Mouse (Mus musculus): ENCODE data around the gene Popdc2. TPM values are rescaled to one million over a fixed set of nuclear protein-coding genes. Genes with fewer than 3 reads are reported as not detected.

Gene Popdc2
- total and polyA plus RNA-seq, 2 experiments from 2014 or later: 675 to 982 TPM

GRCm38 (mm10) chr16:38368336-38368735, 6.3 kb downstream of the Popdc2 start:
- no peak overlapping the region for H3K9ac ChIP-seq (replicated peaks; ENCODE audit: low read depth, low read length)
- TF ChIP-seq CTCF (IDR thresholded peaks at IDR 0.05; ENCODE audit: low read depth) (no peak), EP300 (IDR thresholded peaks at IDR 0.05; ENCODE audit: low read depth) (no peak)
- no peak for DNase-seq (ENCODE audit: low spot score)
- peaks cover 49% of the 10 kb centered on the region for H3K36me3 ChIP-seq (replicated peaks; ENCODE audit: control insufficient read depth, insufficient read depth, low read length)
- H3K27me3 ChIP-seq (ENCODE audit: control insufficient read depth, insufficient read depth, low read length): no peaks in the 10 kb centered on the region
- 14% methylated on average over 10 of the region's 10 CpGs for WGBS
- no peaks in the 10 kb centered on the region for H3K9me3 ChIP-seq (replicated peaks; ENCODE audit: control insufficient read depth, low read length)
- H3K27ac ChIP-seq (ENCODE audit: low read depth): no peak overlapping the region
- peak; percentile 12; the same call in 1 of the 2 replicates for ATAC-seq (ENCODE audit: insufficient read depth, low read depth)
- H3K4me2 ChIP-seq (ENCODE audit: low read depth, low read length): peak overlapping the region; percentile 54
- peaks cover 26% of the 10 kb centered on the region for H3K4me1 ChIP-seq (ENCODE audit: control insufficient read depth, insufficient read depth)
- H3K4me3 ChIP-seq (ENCODE audit: low read depth, low read length): peak overlapping the region; percentile 22

- Histone ChIP-seq H3K9ac (replicated peaks; ENCODE audit: low read depth, low read length) (no peak overlapping the region), H3K36me3 (replicated peaks; ENCODE audit: control insufficient read depth, insufficient read depth, low read length) (peaks cover 55% of the 10 kb centered on the region)
- 46% methylated on average over 7 of the region's 7 CpGs for WGBS
These were observed 7.0 kb downstream of the Popdc2 start for GRCm38 (mm10) chr16:38369000-38369399.

GRCm38 (mm10) chr16:38369431-38369830, 7.4 kb downstream of the Popdc2 start:
- no peak overlapping the region for H3K9ac ChIP-seq (replicated peaks; ENCODE audit: low read depth, low read length)

More at GRCm38 (mm10) chr16:38369000-38369399, 7.0 kb downstream of the Popdc2 start:
- DNase-seq (ENCODE audit: low spot score): no peak
- TF ChIP-seq EP300 (IDR thresholded peaks at IDR 0.05; ENCODE audit: low read depth): no peak
- no peak for TF ChIP-seq CTCF (IDR thresholded peaks at IDR 0.05; ENCODE audit: low read depth)
- H3K4me1 ChIP-seq (ENCODE audit: control insufficient read depth, insufficient read depth): peaks cover 26% of the 10 kb centered on the region
- no peak for ATAC-seq (ENCODE audit: insufficient read depth, low read depth)
- no peak overlapping the region for H3K27ac ChIP-seq (ENCODE audit: low read depth)
- H3K27me3 ChIP-seq (ENCODE audit: control insufficient read depth, insufficient read depth, low read length): no peaks in the 10 kb centered on the region
- H3K4me2 ChIP-seq (ENCODE audit: low read depth, low read length): peak overlapping the region; percentile 54
- no peaks in the 10 kb centered on the region for H3K9me3 ChIP-seq (replicated peaks; ENCODE audit: control insufficient read depth, low read length)
- peak overlapping the region; percentile 22 for H3K4me3 ChIP-seq (ENCODE audit: low read depth, low read length)

GRCm38 (mm10) chr16:38369992-38370484, 8.0 kb downstream of the Popdc2 start:
- Histone ChIP-seq H3K4me3 (ENCODE audit: low read depth, low read length) (0 out of 2 replicates have a peak overlapping the region, but pooled peaks have one; percentile 4), H3K9me3 (replicated peaks; ENCODE audit: control insufficient read depth, low read length) (no peaks in the 10 kb centered on the region), H3K36me3 (replicated peaks; ENCODE audit: control insufficient read depth, insufficient read depth, low read length) (peaks cover 63% of the 10 kb centered on the region), H3K4me1 (ENCODE audit: control insufficient read depth, insufficient read depth) (peaks cover 26% of the 10 kb centered on the region), H3K27ac (ENCODE audit: low read depth) (peak overlapping the region; percentile 57), H3K9ac (replicated peaks; ENCODE audit: low read depth, low read length) (no peak overlapping the region; the same call in 1 of the 2 replicates), H3K4me2 (ENCODE audit: low read depth, low read length) (peak overlapping the region; percentile 54; the same call in 1 of the 2 replicates), H3K27me3 (ENCODE audit: control insufficient read depth, insufficient read depth, low read length) (no peaks in the 10 kb centered on the region)
- no peak for TF ChIP-seq EP300 (IDR thresholded peaks at IDR 0.05; ENCODE audit: low read depth)
- TF ChIP-seq CTCF (IDR thresholded peaks at IDR 0.05; ENCODE audit: low read depth): no peak
- DNase-seq (ENCODE audit: low spot score) (no peak), ATAC-seq (ENCODE audit: insufficient read depth, low read depth) (no peak)
- WGBS: 49% methylated on average over 4 of the region's 4 CpGs

More at GRCm38 (mm10) chr16:38369431-38369830, 7.4 kb downstream of the Popdc2 start:
- no peak overlapping the region for H3K4me3 ChIP-seq (ENCODE audit: low read depth, low read length)
- ATAC-seq (ENCODE audit: insufficient read depth, low read depth) (no peak), DNase-seq (ENCODE audit: low spot score) (no peak)
- peak overlapping the region; percentile 57 for H3K27ac ChIP-seq (ENCODE audit: low read depth)
- peaks cover 60% of the 10 kb centered on the region for H3K36me3 ChIP-seq (replicated peaks; ENCODE audit: control insufficient read depth, insufficient read depth, low read length)
- WGBS: 55% methylated on average over 8 of the region's 8 CpGs
- TF ChIP-seq CTCF (IDR thresholded peaks at IDR 0.05; ENCODE audit: low read depth) (no peak), EP300 (IDR thresholded peaks at IDR 0.05; ENCODE audit: low read depth) (no peak)
- peak overlapping the region; percentile 54 for H3K4me2 ChIP-seq (ENCODE audit: low read depth, low read length)
- no peaks in the 10 kb centered on the region for H3K27me3 ChIP-seq (ENCODE audit: control insufficient read depth, insufficient read depth, low read length)
- peaks cover 26% of the 10 kb centered on the region for H3K4me1 ChIP-seq (ENCODE audit: control insufficient read depth, insufficient read depth)
- H3K9me3 ChIP-seq (replicated peaks; ENCODE audit: control insufficient read depth, low read length): no peaks in the 10 kb centered on the region

- H3K9ac ChIP-seq (replicated peaks; ENCODE audit: low read depth, low read length): no peak overlapping the region
- peak; percentile 45 for ATAC-seq (ENCODE audit: insufficient read depth, low read depth)
- no peaks in the 10 kb centered on the region for H3K9me3 ChIP-seq (replicated peaks; ENCODE audit: control insufficient read depth, low read length)
- TF ChIP-seq CTCF (IDR thresholded peaks at IDR 0.05; ENCODE audit: low read depth): no peak
- TF ChIP-seq EP300 (IDR thresholded peaks at IDR 0.05; ENCODE audit: low read depth): no peak
- H3K4me1 ChIP-seq (ENCODE audit: control insufficient read depth, insufficient read depth): peaks cover 34% of the 10 kb centered on the region
- H3K4me3 ChIP-seq (ENCODE audit: low read depth, low read length): no peak overlapping the region
- H3K27me3 ChIP-seq (ENCODE audit: control insufficient read depth, insufficient read depth, low read length): no peaks in the 10 kb centered on the region
- no peak for DNase-seq (ENCODE audit: low spot score)
- peaks cover 63% of the 10 kb centered on the region for H3K36me3 ChIP-seq (replicated peaks; ENCODE audit: control insufficient read depth, insufficient read depth, low read length)
- WGBS: 34% methylated on average over 8 of the region's 8 CpGs
- peak overlapping the region; percentile 54; the same call in 1 of the 2 replicates for H3K4me2 ChIP-seq (ENCODE audit: low read depth, low read length)
- peak overlapping the region; percentile 57 for H3K27ac ChIP-seq (ENCODE audit: low read depth)
These were observed 8.8 kb downstream of the Popdc2 start for GRCm38 (mm10) chr16:38370633-38371374.

All from heart, postnatal 0 days (tissue).